Mouse (Mus musculus) thymus, postnatal 14 days (tissue): ENCODE results near the gene Ccdc155.

Experiments
- DNase-seq: peaks from one replicate; pipeline ENCODE4 v3.0.0; 2021

Gene Ccdc155

DNA sequence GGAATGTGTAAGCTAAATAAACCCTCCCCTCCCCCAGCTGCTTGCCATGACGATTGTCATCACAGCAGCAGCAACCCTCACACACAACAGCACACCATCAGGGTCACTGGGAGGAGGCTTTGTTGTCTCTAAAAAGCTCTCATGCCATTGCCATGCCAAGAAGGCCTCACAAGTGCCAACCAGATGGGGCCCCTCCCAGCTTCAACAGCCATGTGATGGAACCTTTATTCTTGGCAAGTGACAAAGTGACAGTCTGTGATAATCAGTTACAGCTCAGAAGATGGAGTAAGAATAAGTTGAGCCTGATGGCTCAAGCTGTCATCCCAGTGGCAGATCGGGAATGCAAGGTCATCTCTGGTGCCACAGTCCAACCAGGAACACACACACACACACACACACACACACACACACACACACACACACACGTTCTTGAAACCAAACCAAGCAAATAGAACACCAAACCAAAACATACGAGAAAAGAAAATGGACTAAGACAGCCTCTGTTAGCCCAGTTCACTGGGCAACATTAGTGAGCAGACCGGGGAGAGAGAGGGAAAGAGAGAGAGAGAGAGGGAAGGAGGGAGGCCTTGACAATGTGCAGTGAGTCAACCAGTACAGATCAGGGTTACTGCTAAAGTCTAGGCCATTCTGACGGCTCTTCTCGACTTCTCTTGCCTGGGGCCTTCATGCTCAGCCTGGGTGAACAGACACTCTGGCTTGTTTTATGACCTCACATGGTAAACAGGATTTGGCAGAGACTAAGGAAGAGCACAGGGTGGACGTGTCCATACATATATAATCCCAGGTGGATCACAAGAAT lies 64.6 kb downstream of the Ccdc155 start:
- no peak for DNase-seq

DNA sequence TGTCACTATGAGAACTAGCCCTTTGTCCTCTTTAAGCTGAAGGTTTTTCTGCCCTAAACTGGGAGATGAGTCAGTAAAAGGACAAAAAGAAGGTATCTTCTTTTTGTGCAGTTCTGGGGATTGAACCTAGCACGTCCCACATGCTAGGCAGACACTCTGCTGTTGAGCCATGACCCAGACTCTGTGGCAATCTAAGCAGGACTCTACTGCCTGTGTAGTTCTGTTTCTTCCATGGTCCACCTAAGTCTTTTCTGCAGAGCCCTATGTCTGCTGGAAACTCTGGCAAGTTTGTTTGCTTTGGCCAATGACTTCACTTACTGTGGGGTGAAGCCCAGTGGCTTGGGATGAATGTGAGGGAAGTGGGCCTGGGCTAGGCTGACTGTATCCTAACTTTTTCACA lies 66.3 kb downstream of the Ccdc155 start:
- no peak for DNase-seq

DNA sequence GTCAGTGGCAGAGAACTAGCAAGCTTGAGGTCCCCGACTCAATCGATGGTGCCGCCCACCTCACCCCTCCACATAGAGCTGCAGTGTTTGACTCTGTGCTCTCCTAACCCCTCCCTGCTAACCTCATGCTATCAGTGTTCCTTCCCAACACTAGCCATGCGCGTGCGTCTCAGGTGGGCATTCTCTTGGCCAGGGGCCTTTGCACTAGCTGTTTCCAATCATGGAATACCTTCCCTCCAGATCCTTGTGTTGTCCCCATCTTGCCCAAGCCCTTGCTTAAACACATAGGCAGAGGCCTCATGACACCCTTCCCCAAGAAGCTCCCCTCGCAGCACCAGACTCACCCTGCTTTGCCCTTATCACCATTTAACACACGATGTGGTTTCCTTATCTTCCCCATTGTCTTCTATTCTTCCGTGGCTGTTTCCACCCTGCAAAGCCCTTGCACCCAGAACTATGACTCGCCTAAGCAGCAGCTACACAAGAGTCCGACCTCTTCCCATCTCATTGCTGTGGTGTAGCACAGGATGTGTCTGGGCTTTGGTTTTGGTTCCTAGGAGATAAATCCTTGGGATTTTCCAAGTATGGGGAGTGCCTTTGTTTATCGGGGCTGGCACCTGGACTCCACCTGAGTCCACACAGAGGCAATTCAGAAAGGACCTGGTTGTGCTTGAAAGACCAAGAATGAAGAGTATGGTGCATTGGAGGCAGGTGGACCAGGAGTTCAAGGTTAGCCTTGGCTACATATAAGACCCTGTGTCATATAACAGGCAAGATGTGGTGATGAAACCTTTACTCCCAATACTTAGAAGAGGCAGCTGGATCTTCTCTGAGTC lies 67.3 kb downstream of the Ccdc155 start:
- peak; percentile 57 for DNase-seq

DNA sequence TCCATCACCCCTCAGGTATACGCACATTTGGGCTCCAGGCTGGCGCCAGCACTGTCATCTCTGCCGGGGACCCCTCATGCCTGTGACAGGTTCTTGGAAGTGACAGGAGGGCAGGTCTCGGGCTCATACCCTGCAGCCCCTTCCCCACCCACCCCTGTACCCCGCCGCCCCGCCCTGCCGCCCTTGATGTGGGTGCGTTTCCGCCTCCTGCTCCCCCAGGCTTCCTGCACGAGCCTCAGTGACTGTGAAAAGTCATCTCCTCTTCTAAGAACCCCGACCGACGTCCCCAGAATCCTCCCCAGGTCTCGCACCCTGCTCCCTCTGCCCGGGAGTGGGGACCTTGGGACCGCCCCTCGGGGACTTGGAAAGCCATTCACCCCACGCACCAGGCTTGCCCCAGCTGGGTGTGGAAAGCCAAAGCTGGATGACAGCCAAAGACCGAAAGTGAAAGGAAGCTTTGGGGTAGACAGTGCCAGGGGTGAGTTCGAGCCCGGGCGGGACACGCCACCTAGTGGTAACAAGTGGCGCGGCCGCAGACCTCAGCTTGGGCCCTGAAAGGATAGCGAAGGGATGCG lies 68.6 kb downstream of the Ccdc155 start, which contains the start of the genes Gm45713 and Flt3l:
TSS of gene Gm45713 (minus strand) at position 239 of the 575 bp plus-strand sequence.
TSS of gene Flt3l (minus strand) at position 440 of the 575 bp plus-strand sequence.
- peak; percentile 91 for DNase-seq

DNA sequence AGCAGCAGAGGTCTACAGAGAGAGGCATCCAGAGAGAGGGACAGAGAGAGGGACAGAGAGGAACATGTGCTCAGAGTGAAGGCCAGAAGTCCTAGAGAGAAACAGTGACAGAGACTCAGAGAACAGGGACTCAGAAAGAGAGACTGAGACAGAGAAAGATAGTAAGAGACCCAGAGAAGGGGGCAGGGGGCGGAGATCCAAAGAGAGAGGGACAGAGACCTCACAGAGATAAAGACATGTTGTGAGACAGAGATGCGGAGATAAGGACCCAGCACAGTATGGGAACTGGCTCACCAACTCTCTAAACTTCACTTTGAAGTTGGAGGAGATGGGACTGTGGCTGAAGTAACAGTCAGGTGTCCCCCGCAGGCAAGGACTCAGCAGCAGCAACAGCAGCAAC lies 69.3 kb downstream of the Ccdc155 start:
- DNase-seq = no peak

- peak; percentile 65 for DNase-seq
Measured at GRCm38 (mm10) chr7:45134544-45135026, 70.1 kb downstream of the Ccdc155 start.
